Mouse (Mus musculus) cerebellum, adult 9-10 months (tissue): Measurements from ENCODE around the gene Wrap53.
"Not testable (repeated sequence)": the region's sequence is repeated elsewhere in the genome, so short reads cannot be mapped to it uniquely, and the experiment has no call there.

Experiments used
- DNase-seq: peaks from one replicate; pipeline ENCODE4 v3.0.0; 2022

The Wrap53 gene

GRCm38 (mm10) chr11:69580091-69580514 is at the start of gene Wrap53, which contains the start of gene Trp53:
Gene Wrap53, minus strand, starts transcription at chr11:69580255.
Gene Trp53, plus strand, starts transcription at chr11:69580359.
- peak; percentile 95 for DNase-seq

- DNase-seq, result peak; percentile 62
Measured at GRCm38 (mm10) chr11:69629802-69630201, 49.7 kb upstream of the Wrap53 start.

GRCm38 (mm10) chr11:69628286-69628685 is 48.2 kb upstream of the Wrap53 start:
- peak; percentile 90 for DNase-seq

GRCm38 (mm10) chr11:69624339-69624738 is 44.3 kb upstream of the Wrap53 start:
- not testable (repeated sequence) for DNase-seq

GRCm38 (mm10) chr11:69623006-69623405 is 43.0 kb upstream of the Wrap53 start:
- no peak for DNase-seq

- peak; percentile 73 for DNase-seq
Measured at GRCm38 (mm10) chr11:69622406-69622805, 42.4 kb upstream of the Wrap53 start.

- DNase-seq, result peak; percentile 65
Measured at GRCm38 (mm10) chr11:69621571-69622268, 41.7 kb upstream of the Wrap53 start, which contains the start of gene Sat2. Gene Sat2, plus strand, starts transcription at chr11:69622024.

- DNase-seq, result no peak
Measured at GRCm38 (mm10) chr11:69620394-69621081, 40.5 kb upstream of the Wrap53 start.

- DNase-seq, result no peak
Measured at GRCm38 (mm10) chr11:69617805-69618204, 37.8 kb upstream of the Wrap53 start, which contains the start of gene Shbg. Gene Shbg, minus strand, starts transcription at chr11:69617905.

GRCm38 (mm10) chr11:69616781-69617180 is 36.7 kb upstream of the Wrap53 start:
- no peak for DNase-seq

- not testable (repeated sequence) for DNase-seq
Measured at GRCm38 (mm10) chr11:69614257-69614588, 34.2 kb upstream of the Wrap53 start.

GRCm38 (mm10) chr11:69613553-69614256 is 33.6 kb upstream of the Wrap53 start:
- DNase-seq, result peak; percentile 91

- DNase-seq, result no peak
Measured at GRCm38 (mm10) chr11:69610899-69611298, 30.8 kb upstream of the Wrap53 start.

GRCm38 (mm10) chr11:69609416-69609815 is 29.4 kb upstream of the Wrap53 start:
- DNase-seq, result no peak

GRCm38 (mm10) chr11:69608525-69608924 is 28.5 kb upstream of the Wrap53 start:
- no peak for DNase-seq

- no peak for DNase-seq
Measured at GRCm38 (mm10) chr11:69606832-69607231, 26.8 kb upstream of the Wrap53 start.

- no peak for DNase-seq
Measured at GRCm38 (mm10) chr11:69606491-69606795, 26.4 kb upstream of the Wrap53 start.

- DNase-seq, result peak; percentile 91
Measured at GRCm38 (mm10) chr11:69605726-69606490, 25.9 kb upstream of the Wrap53 start, which contains the start of gene Atp1b2. Gene Atp1b2, minus strand, starts transcription at chr11:69605942.

GRCm38 (mm10) chr11:69604795-69605664 is 25.0 kb upstream of the Wrap53 start:
- DNase-seq, result peak; percentile 85

- DNase-seq, result no peak
Measured at GRCm38 (mm10) chr11:69604347-69604746, 24.3 kb upstream of the Wrap53 start.

- DNase-seq, result no peak
Measured at GRCm38 (mm10) chr11:69603516-69603915, 23.5 kb upstream of the Wrap53 start.

- DNase-seq, result no peak
Measured at GRCm38 (mm10) chr11:69601768-69602167, 21.7 kb upstream of the Wrap53 start.
